Mouse (Mus musculus) spleen, postnatal 4 days (tissue): ENCODE results near the gene Fbxw9.
"Not testable (repeated sequence)": the region's sequence is repeated elsewhere in the genome, so short reads cannot be mapped to it uniquely, and the experiment has no call there.

ENCODE experiments used
- DNase-seq, 2 experiments: peaks; one replicate each; pipeline ENCODE4 v3.0.0; 2022; ENCODE audit warnings: low spot score in 2 of 2

Gene Fbxw9

GRCm38 (mm10) chr8:85036718-85037365 lies 23.0 kb upstream of the Fbxw9 start, which contains the start of gene Tnpo2:
TSS of gene Tnpo2 (plus strand) at chr8:85036915.
- peak; percentile 86 to 89 for DNase-seq

- DNase-seq = no peak
Observed at GRCm38 (mm10) chr8:85037366-85037680, 22.5 kb upstream of the Fbxw9 start.

- DNase-seq = peak; percentile 71 to 87
Observed at GRCm38 (mm10) chr8:85037681-85038531, 21.9 kb upstream of the Fbxw9 start.

GRCm38 (mm10) chr8:85043619-85044018 lies 16.2 kb upstream of the Fbxw9 start:
- no peak for DNase-seq

GRCm38 (mm10) chr8:85057367-85057766 lies 2.5 kb upstream of the Fbxw9 start:
- no peak for DNase-seq

GRCm38 (mm10) chr8:85062603-85063002 lies 2.7 kb downstream of the Fbxw9 start:
- DNase-seq = no peak

GRCm38 (mm10) chr8:85065213-85065612 lies 5.4 kb downstream of the Fbxw9 start:
- DNase-seq = no peak

GRCm38 (mm10) chr8:85067155-85067554 lies 7.3 kb downstream of the Fbxw9 start:
- no peak for DNase-seq

- no peak for DNase-seq
Observed at GRCm38 (mm10) chr8:85067982-85068381, 8.1 kb downstream of the Fbxw9 start, which contains the start of gene Gm5741. TSS of gene Gm5741 (minus strand) at chr8:85067982.

GRCm38 (mm10) chr8:85071041-85071440 lies 11.2 kb downstream of the Fbxw9 start:
- no peak for DNase-seq

GRCm38 (mm10) chr8:85071514-85072281 lies 11.8 kb downstream of the Fbxw9 start, which contains the start of gene Dhps:
TSS of gene Dhps (plus strand) at chr8:85071757.
- peak; percentile 89 to 93 for DNase-seq

GRCm38 (mm10) chr8:85072364-85072929 lies 12.6 kb downstream of the Fbxw9 start:
- DNase-seq = peak in 1 of 2 experiments; percentile 63

- peak in 1 of 2 experiments; percentile 62 for DNase-seq
Observed at GRCm38 (mm10) chr8:85073041-85073612, 13.3 kb downstream of the Fbxw9 start.

- DNase-seq = no peak
Observed at GRCm38 (mm10) chr8:85074167-85074566, 14.3 kb downstream of the Fbxw9 start.

GRCm38 (mm10) chr8:85074617-85075016 lies 14.8 kb downstream of the Fbxw9 start:
- peak in 1 of 2 experiments; percentile 59 for DNase-seq

- DNase-seq = peak; percentile 59 to 82
Observed at GRCm38 (mm10) chr8:85076001-85076400, 16.1 kb downstream of the Fbxw9 start.

GRCm38 (mm10) chr8:85076993-85077392 lies 17.1 kb downstream of the Fbxw9 start:
- peak; percentile 81 to 91 for DNase-seq

- DNase-seq = no peak
Observed at GRCm38 (mm10) chr8:85080214-85080531, 20.3 kb downstream of the Fbxw9 start.

GRCm38 (mm10) chr8:85080532-85081215 lies 20.8 kb downstream of the Fbxw9 start, which contains the start of gene Wdr83os:
TSS of gene Wdr83os (plus strand) at chr8:85080740.
- DNase-seq = peak; percentile 64 to 84

GRCm38 (mm10) chr8:85081216-85081555 lies 21.3 kb downstream of the Fbxw9 start, which contains the start of gene Wdr83:
TSS of gene Wdr83 (minus strand) at chr8:85081306.
- DNase-seq = peak; percentile 72 to 79

GRCm38 (mm10) chr8:85082169-85082568 lies 22.3 kb downstream of the Fbxw9 start:
- not testable (repeated sequence) for DNase-seq
